Comparison of ENCODE assay signal across 10 mouse cellular contexts in genomic region chr11:89001569-89001968, GRCm38 (mm10). TPM values are rescaled to one million over a fixed set of nuclear protein-coding genes. Genes with fewer than 3 reads are reported as not detected.
DNase-seq lines count a peak whose midpoint lies in the region; ATAC-seq and TF ChIP-seq lines count a peak whose summit lies in the region.
"Had no signal": no experiment of that assay in that cellular context is flagged by ENCODE, and none has a peak within 500 bp of the region (broad histone marks: within the 10 kb centered on the region; RNA-seq: fewer than 3 reads in every experiment).

No protein-coding gene starts in this region.

- H3K9ac ChIP-seq in limb, embryonic 15.5 days: no peak overlapping the region
- H3K9ac ChIP-seq: hindbrain, embryonic 13.5 days had no signal

- no peak for TF ChIP-seq POLR2A in bone marrow, adult 2 months (IDR thresholded peaks at IDR 0.05; ENCODE audit: borderline replicate concordance, control insufficient read depth, low read depth, low read length)

- H3K27ac ChIP-seq in gastrocnemius, adult 2 months: peak overlapping the region; percentile 88
- no peak overlapping the region for H3K27ac ChIP-seq in limb, embryonic 15.5 days
- H3K27ac ChIP-seq in limb, embryonic 10.5 days: no peak overlapping the region
- no peak overlapping the region for H3K27ac ChIP-seq in bone marrow, adult 2 months (ENCODE audit: control insufficient read depth, insufficient read depth, low read depth, low read length, poor library complexity)
- H3K27ac ChIP-seq in macrophage: peak overlapping the region; percentile 97
- H3K27ac ChIP-seq: hindbrain, embryonic 13.5 days had no signal

- H3K4me1 ChIP-seq in limb, embryonic 15.5 days: peaks cover 13% of the 10 kb centered on the region; the same call in 1 of the 2 replicates
- peaks cover 44% of the 10 kb centered on the region for H3K4me1 ChIP-seq in limb, embryonic 10.5 days
- H3K4me1 ChIP-seq in bone marrow, adult 2 months (ENCODE audit: control insufficient read depth, insufficient read depth, low read length): peaks cover 10% of the 10 kb centered on the region; the same call in 1 of the 2 replicates

- no peak for ATAC-seq in limb, embryonic 15.5 days (ENCODE audit: insufficient number of reproducible peaks, low FRiP score, low TSS enrichment, low read depth)

- 92% methylated on average over 7 of the region's 7 CpGs for WGBS in limb, embryonic 15.5 days
- WGBS in limb, embryonic 10.5 days: 93% methylated on average over 7 of the region's 7 CpGs
- 63% methylated on average over 7 of the region's 7 CpGs for whole genome bisulfite sequencing in bone marrow, adult 2 months
- 74% methylated on average over 5 of the region's 7 CpGs for WGBS in macrophage (ENCODE audit: missing documents)

- no peaks in the 10 kb centered on the region for H3K36me3 ChIP-seq in limb, embryonic 15.5 days
- no peaks in the 10 kb centered on the region for H3K36me3 ChIP-seq in limb, embryonic 10.5 days
- peaks cover 24% of the 10 kb centered on the region; the same call in 1 of the 2 replicates for H3K36me3 ChIP-seq in macrophage (ENCODE audit: inconsistent target)
- H3K36me3 ChIP-seq: hindbrain, embryonic 13.5 days had no signal

- no peak for TF ChIP-seq CTCF in gastrocnemius, adult 2 months (IDR thresholded peaks at IDR 0.05)
- no peak for TF ChIP-seq CTCF in bone marrow, adult 2 months (IDR thresholded peaks at IDR 0.05; ENCODE audit: control insufficient read depth, insufficient read depth, low read length)

- peak overlapping the region; percentile 14; the same call in 1 of the 2 replicates for H3K4me2 ChIP-seq in limb, embryonic 15.5 days
- H3K4me2 ChIP-seq: hindbrain, embryonic 13.5 days had no signal

- H3K79me2 ChIP-seq in macrophage (ENCODE audit: inconsistent target): peaks cover 83% of the 10 kb centered on the region

- H3K9me3 ChIP-seq in limb, embryonic 15.5 days: no peaks in the 10 kb centered on the region
- no peaks in the 10 kb centered on the region for H3K9me3 ChIP-seq in limb, embryonic 10.5 days (replicated peaks)
- H3K9me3 ChIP-seq: hindbrain, embryonic 13.5 days had no signal

- DNase-seq in gastrocnemius, adult 2 months: no peak
- DNase-seq in gastrocnemius, postnatal 36 days: no peak
- DNase-seq in limb, embryonic 10.5 days (ENCODE audit: low spot score): no peak
- no peak for DNase-seq in gastrocnemius, adult 8-10 months (ENCODE audit: low spot score in 2 of 2)
- DNase-seq in MN1 (ENCODE audit: low spot score): no peak

- peak overlapping the region; percentile 73 for H3K4me3 ChIP-seq in gastrocnemius, adult 2 months
- H3K4me3 ChIP-seq in limb, embryonic 15.5 days: no peak overlapping the region
- no peak overlapping the region for H3K4me3 ChIP-seq in limb, embryonic 10.5 days
- peak overlapping the region; percentile 71 for H3K4me3 ChIP-seq in bone marrow, adult 2 months (replicated peaks; ENCODE audit: control insufficient read depth, low read depth, low read length)
- peak overlapping the region; percentile 98 for H3K4me3 ChIP-seq in macrophage (ENCODE audit: inconsistent target)
- H3K4me3 ChIP-seq: hindbrain, embryonic 13.5 days had no signal

- intact Hi-C loops in gastrocnemius, adult 2 months (cut with DNase I): no loop called here
- intact Hi-C loops in gastrocnemius, postnatal 36 days (cut with DNase I): no loop called here

- H3K27me3 ChIP-seq in limb, embryonic 15.5 days: peaks cover 19% of the 10 kb centered on the region
- peaks cover 31% of the 10 kb centered on the region for H3K27me3 ChIP-seq in limb, embryonic 10.5 days (ENCODE audit: low read depth, poor library complexity, severe bottlenecking)

RNA-seq across cellular contexts. Expression of gene Trim25, which starts 2.4 kb away (rescaled TPM):
- total RNA-seq in gastrocnemius, adult 2 months (2021): 1 to 10 TPM; 5.9 to 9.0 TPM
- total RNA-seq in gastrocnemius, postnatal 36 days (2021): 1 to 10 TPM; 7.7 to 8.5 TPM
- 12.0 and 12.6 TPM in 2 replicates for polyA plus RNA-seq in limb, embryonic 15.5 days (2015; fragmentation: Nextera tagmentation; extraction: Ambion mirVana)
- polyA plus RNA-seq in limb, embryonic 10.5 days (2016; fragmentation: Nextera tagmentation; extraction: Ambion mirVana): 3.0 and 3.4 TPM in 2 replicates
- polyA plus RNA-seq in bone marrow, adult 2 months (2011; ENCODE audit: insufficient read depth, insufficient read length, low replicate concordance, missing spikeins): 19.8 and 33.7 TPM in 2 replicates
- 1,000 to 10,000 TPM in 1 of 26 experiments, 100 to 1,000 TPM in 25; 272 to 1,028 (median 411) TPM for total RNA-seq in macrophage (2018; cell fraction: chromatin; rRNA removed)
- total RNA-seq in macrophage (2018; cell fraction: cytosol; rRNA removed): 100 to 1,000 TPM; 113 to 207 (median 161) TPM
- 100 to 1,000 TPM; 245 to 755 (median 378) TPM for total RNA-seq in macrophage (2018; cell fraction: nucleus; rRNA removed)
- 66.7 to 127 TPM (median 117 TPM) in 3 replicates for polyA plus RNA-seq in macrophage (2018)
- total RNA-seq in gastrocnemius, adult 8-10 months (2022): 1 to 10 TPM; 4.1 to 8.3 (median 6.0) TPM

RNA-seq across cellular contexts. Expression of gene Coil, which starts 31.5 kb away (rescaled TPM):
- 1 to 10 TPM; 3.8 to 4.6 TPM for total RNA-seq in gastrocnemius, adult 2 months (2021)
- total RNA-seq in gastrocnemius, postnatal 36 days (2021): 1 to 10 TPM; 3.3 to 3.8 TPM
- 15.6 TPM in 2 replicates for polyA plus RNA-seq in limb, embryonic 15.5 days (2015; fragmentation: Nextera tagmentation; extraction: Ambion mirVana)
- polyA plus RNA-seq in limb, embryonic 10.5 days (2016; fragmentation: Nextera tagmentation; extraction: Ambion mirVana): 25.9 and 28.7 TPM in 2 replicates
- 2.7 and 7.2 TPM in 2 replicates for polyA plus RNA-seq in bone marrow, adult 2 months (2011; ENCODE audit: insufficient read depth, insufficient read length, low replicate concordance, missing spikeins)
- 10 to 100 TPM in 11 of 26 experiments, 1 to 10 TPM in 15; 2.7 to 18.4 (median 8.4) TPM for total RNA-seq in macrophage (2018; cell fraction: chromatin; rRNA removed)
- 1 to 10 TPM; 2.5 to 7.7 (median 5.8) TPM for total RNA-seq in macrophage (2018; cell fraction: cytosol; rRNA removed)
- total RNA-seq in macrophage (2018; cell fraction: nucleus; rRNA removed): 10 to 100 TPM in 1 of 26 experiments, 1 to 10 TPM in 25; 1.9 to 10.7 (median 5.0) TPM
- 5.1 to 8.0 TPM (median 5.6 TPM) in 3 replicates for polyA plus RNA-seq in macrophage (2018)
- 1 to 10 TPM; 4.1 to 5.7 (median 4.4) TPM for total RNA-seq in gastrocnemius, adult 8-10 months (2022)

RNA-seq across cellular contexts. Expression of gene Elobl, which starts 34.8 kb away (rescaled TPM):
- total RNA-seq in gastrocnemius, adult 2 months (2021): not detected
- total RNA-seq in gastrocnemius, postnatal 36 days (2021): not detected
- not detected in 2 replicates for polyA plus RNA-seq in limb, embryonic 15.5 days (2015; fragmentation: Nextera tagmentation; extraction: Ambion mirVana)
- polyA plus RNA-seq in limb, embryonic 10.5 days (2016; fragmentation: Nextera tagmentation; extraction: Ambion mirVana): not detected in 2 replicates
- 11.6 TPM in 1 of 2 replicates, not detected in the other for polyA plus RNA-seq in bone marrow, adult 2 months (2011; ENCODE audit: insufficient read depth, insufficient read length, low replicate concordance, missing spikeins)
- total RNA-seq in macrophage (2018; cell fraction: chromatin; rRNA removed): not detected
- total RNA-seq in macrophage (2018; cell fraction: cytosol; rRNA removed): under 1 TPM in 1 of 26 experiments, not detected in 25; 0.29 TPM
- not detected for total RNA-seq in macrophage (2018; cell fraction: nucleus; rRNA removed)
- polyA plus RNA-seq in macrophage (2018): not detected in 3 replicates
- total RNA-seq in gastrocnemius, adult 8-10 months (2022): not detected
- total RNA-seq: layer of hippocampus, postnatal 14 days had no signal
- polyA plus RNA-seq: hindbrain, embryonic 13.5 days had no signal

RNA-seq across cellular contexts. Expression of gene Scpep1, which starts 46.3 kb away (rescaled TPM):
- total RNA-seq in gastrocnemius, adult 2 months (2021): 10 to 100 TPM in 1 of 2 experiments, 1 to 10 TPM in 1; 6.1 to 11.2 TPM
- total RNA-seq in gastrocnemius, postnatal 36 days (2021): 1 to 10 TPM; 8.4 to 9.0 TPM
- polyA plus RNA-seq in limb, embryonic 15.5 days (2015; fragmentation: Nextera tagmentation; extraction: Ambion mirVana): 116 and 125 TPM in 2 replicates
- 63.3 and 65.9 TPM in 2 replicates for polyA plus RNA-seq in limb, embryonic 10.5 days (2016; fragmentation: Nextera tagmentation; extraction: Ambion mirVana)
- polyA plus RNA-seq in bone marrow, adult 2 months (2011; ENCODE audit: insufficient read depth, insufficient read length, low replicate concordance, missing spikeins): 6.5 and 22.3 TPM in 2 replicates
- 100 to 1,000 TPM in 11 of 26 experiments, 10 to 100 TPM in 15; 63.8 to 196 (median 95.8) TPM for total RNA-seq in macrophage (2018; cell fraction: chromatin; rRNA removed)
- total RNA-seq in macrophage (2018; cell fraction: cytosol; rRNA removed): 100 to 1,000 TPM; 375 to 645 (median 470) TPM
- 100 to 1,000 TPM; 156 to 532 (median 386) TPM for total RNA-seq in macrophage (2018; cell fraction: nucleus; rRNA removed)
- 284 to 556 TPM (median 477 TPM) in 3 replicates for polyA plus RNA-seq in macrophage (2018)
- total RNA-seq in gastrocnemius, adult 8-10 months (2022): 1 to 10 TPM; 4.5 to 9.4 (median 6.0) TPM

Comparison
In these comparisons a context has a peak if more than half of its experiments do, and no peak if none do; other contexts are left out.
1. H3K27ac ChIP-seq: peak in gastrocnemius, adult 2 months (single experiment) and macrophage (single experiment); none in limb, embryonic 15.5 days (single experiment), limb, embryonic 10.5 days (single experiment) and bone marrow, adult 2 months (single experiment).
2. H3K4me3 ChIP-seq: peak in gastrocnemius, adult 2 months (single experiment), bone marrow, adult 2 months (single experiment) and macrophage (single experiment); none in limb, embryonic 15.5 days (single experiment) and limb, embryonic 10.5 days (single experiment).